Mouse (Mus musculus) cortical plate, adult 2 months (tissue): ENCODE measurements around the gene Me3.

Experiments
- CTCF ChIP-seq: fragments of 200-500 bp; IDR thresholded peaks from 2 replicates; pipeline ENCODE4 v1.5.1; 2011; ENCODE audit warnings: mild to moderate bottlenecking, control low read depth, low read length; ENCODE audit not compliant: insufficient read depth; ENCODE audit errors: extremely low read depth
- POLR2A ChIP-seq: fragments of 200-500 bp; IDR thresholded peaks from 2 replicates; pipeline ENCODE4 v1.6.1; 2011; ENCODE audit warnings: mild to moderate bottlenecking, low read length, control low read depth; ENCODE audit not compliant: insufficient read depth; ENCODE audit errors: extremely low read depth

DNA sequence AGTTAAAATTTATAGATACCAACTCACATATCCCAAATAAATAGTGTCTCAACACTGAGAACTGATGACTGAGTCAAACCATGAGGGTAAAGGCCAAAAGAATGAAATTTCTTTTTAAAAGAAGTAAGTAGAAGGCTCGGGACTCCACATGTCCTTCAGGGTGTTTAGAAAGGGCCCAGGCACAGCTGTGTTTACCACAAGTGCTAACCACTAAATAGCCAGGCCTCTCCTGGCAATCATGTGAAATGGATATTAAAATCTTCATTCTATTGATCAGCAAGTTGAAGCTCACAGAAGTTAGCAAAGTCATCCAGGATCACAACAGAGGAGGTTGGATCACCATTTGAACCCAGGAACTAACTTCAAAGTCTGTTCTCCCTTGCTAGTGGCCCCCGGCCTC, 86.1 kb downstream of the Me3 start:
- TF ChIP-seq POLR2A (no peak), CTCF (no peak)
